Mouse (Mus musculus): ENCODE measurements around the gene Lhfpl2. TPM values are rescaled to one million over a fixed set of nuclear protein-coding genes. Genes with fewer than 3 reads are reported as not detected.

Gene Lhfpl2
- polyA plus RNA-seq, 1 experiment from 2014 or later = 30.1 TPM

- H3K9ac ChIP-seq = no peak overlapping the region
- peaks cover 9% of the 10 kb centered on the region; the same call in 1 of the 2 replicates for H3K36me3 ChIP-seq
- H3K9me3 ChIP-seq (replicated peaks) = no peaks in the 10 kb centered on the region
- no peak overlapping the region for H3K4me3 ChIP-seq
- no peak overlapping the region for H3K4me2 ChIP-seq (replicated peaks)
- no peak overlapping the region for H3K27ac ChIP-seq
- H3K27me3 ChIP-seq = no peaks in the 10 kb centered on the region
- no peaks in the 10 kb centered on the region for H3K4me1 ChIP-seq
- WGBS = 92% methylated on average over 14 of the region's 14 CpGs
- no peak for ATAC-seq (ENCODE audit: low FRiP score)
These were observed 174.3 kb downstream of the Lhfpl2 start for GRCm38 (mm10) chr13:94231871-94232270.

- ATAC-seq (ENCODE audit: low FRiP score) = no peak
- H3K4me2 ChIP-seq (replicated peaks) = no peak overlapping the region
- peaks cover 13% of the 10 kb centered on the region for H3K4me1 ChIP-seq
- WGBS = 63% methylated on average over 4 of the region's 4 CpGs
- no peaks in the 10 kb centered on the region for H3K36me3 ChIP-seq
- H3K27ac ChIP-seq = no peak overlapping the region
- no peaks in the 10 kb centered on the region for H3K9me3 ChIP-seq (replicated peaks)
- no peaks in the 10 kb centered on the region for H3K27me3 ChIP-seq
- no peak overlapping the region for H3K9ac ChIP-seq
- no peak overlapping the region for H3K4me3 ChIP-seq
These were observed 181.9 kb downstream of the Lhfpl2 start for GRCm38 (mm10) chr13:94239488-94239887.

GRCm38 (mm10) chr13:94240111-94240510, 182.5 kb downstream of the Lhfpl2 start:
- H3K27me3 ChIP-seq = no peaks in the 10 kb centered on the region
- no peak overlapping the region for H3K9ac ChIP-seq
- 92% methylated on average over 6 of the region's 6 CpGs for WGBS
- H3K4me1 ChIP-seq = peaks cover 13% of the 10 kb centered on the region
- H3K4me2 ChIP-seq (replicated peaks) = no peak overlapping the region
- H3K27ac ChIP-seq = no peak overlapping the region
- no peaks in the 10 kb centered on the region for H3K36me3 ChIP-seq
- ATAC-seq (ENCODE audit: low FRiP score) = no peak
- no peaks in the 10 kb centered on the region for H3K9me3 ChIP-seq (replicated peaks)
- no peak overlapping the region for H3K4me3 ChIP-seq

- Histone ChIP-seq H3K27me3 (no peaks in the 10 kb centered on the region), H3K9ac (no peak overlapping the region), H3K4me3 (no peak overlapping the region), H3K27ac (no peak overlapping the region), H3K36me3 (no peaks in the 10 kb centered on the region), H3K9me3 (replicated peaks) (no peaks in the 10 kb centered on the region), H3K4me1 (peaks cover 13% of the 10 kb centered on the region), H3K4me2 (replicated peaks) (no peak overlapping the region)
- no peak for ATAC-seq (ENCODE audit: low FRiP score)
- WGBS = 41% methylated on average over 5 of the region's 5 CpGs
These were observed 183.3 kb downstream of the Lhfpl2 start for GRCm38 (mm10) chr13:94240873-94241272.

- H3K4me3 ChIP-seq = no peak overlapping the region
- no peaks in the 10 kb centered on the region for H3K27me3 ChIP-seq
- no peak for ATAC-seq (ENCODE audit: low FRiP score)
- no peak overlapping the region for H3K27ac ChIP-seq
- no peaks in the 10 kb centered on the region for H3K36me3 ChIP-seq
- H3K9me3 ChIP-seq (replicated peaks) = no peaks in the 10 kb centered on the region
- peaks cover 13% of the 10 kb centered on the region for H3K4me1 ChIP-seq
- no peak overlapping the region for H3K9ac ChIP-seq
- no peak overlapping the region for H3K4me2 ChIP-seq (replicated peaks)
- WGBS = 45% methylated on average over 4 of the region's 4 CpGs
These were observed 184.4 kb downstream of the Lhfpl2 start for GRCm38 (mm10) chr13:94241892-94242524.

GRCm38 (mm10) chr13:94242897-94243296, 185.3 kb downstream of the Lhfpl2 start:
- no peak for ATAC-seq (ENCODE audit: low FRiP score)
- Histone ChIP-seq H3K9me3 (replicated peaks) (no peaks in the 10 kb centered on the region), H3K4me1 (peaks cover 13% of the 10 kb centered on the region), H3K36me3 (no peaks in the 10 kb centered on the region), H3K9ac (no peak overlapping the region), H3K27ac (no peak overlapping the region), H3K4me3 (no peak overlapping the region), H3K27me3 (no peaks in the 10 kb centered on the region), H3K4me2 (replicated peaks) (no peak overlapping the region)
- WGBS = 44% methylated on average over 2 of the region's 2 CpGs

Other genes with a start within 250 kb of the Lhfpl2 start
- 78.4 and 82.9 TPM in 2 replicates for gene Scamp1, start 228.1 kb downstream of the Lhfpl2 start, polyA plus RNA-seq (2016; fragmentation: Nextera tagmentation; extraction: Ambion mirVana)

Data from hindbrain, embryonic 12.5 days (tissue).